Mouse (Mus musculus): Measurements from ENCODE around the gene Ccdc50. TPM values are rescaled to one million over a fixed set of nuclear protein-coding genes. Genes with fewer than 3 reads are reported as not detected.
A peak's percentile ranks its signal among the peaks of the same experiment; 100 is the strongest.

Ccdc50 gene
- total RNA-seq (2014; rRNA removed) (61.9 and 74.3 TPM in 2 replicates), polyA plus RNA-seq (2015; fragmentation: Nextera tagmentation; extraction: Ambion mirVana) (12.7 and 22.3 TPM in 2 replicates)

- H3K9ac ChIP-seq: peak within 1 kb of the TSS; percentile 99
- 2% methylated on average over 68 of the region's 69 CpGs for WGBS
- peak; percentile 81 for DNase-seq
- ATAC-seq: peak; percentile 91
- no peak for TF ChIP-seq CTCF (IDR thresholded peaks at IDR 0.05; ENCODE audit: low read depth)
- H3K27ac ChIP-seq (ENCODE audit: low read depth, low read length): peak within 1 kb of the TSS; percentile 98
- H3K4me2 ChIP-seq (ENCODE audit: low read depth): peak within 1 kb of the TSS; percentile 73
- H3K36me3 ChIP-seq (ENCODE audit: insufficient read depth): no peaks in the 10 kb centered on the region
- H3K4me1 ChIP-seq (ENCODE audit: insufficient read depth): peaks cover 29% of the 10 kb centered on the region
- peak within 1 kb of the TSS; percentile 84 for H3K4me3 ChIP-seq (ENCODE audit: low read depth, low read length)
- H3K9me3 ChIP-seq (ENCODE audit: low read length): no peaks in the 10 kb centered on the region
- no peaks in the 10 kb centered on the region for H3K27me3 ChIP-seq (ENCODE audit: insufficient read depth, low read length)
Measured at GRCm38 (mm10) chr16:27388761-27389451, at the start of gene Ccdc50. Ccdc50 (plus strand) TSS chr16:27388869.

GRCm38 (mm10) chr16:27347521-27347920 lies 41.1 kb upstream of the Ccdc50 start:
- Histone ChIP-seq H3K9me3 (ENCODE audit: low read length) (no peaks in the 10 kb centered on the region), H3K4me1 (ENCODE audit: insufficient read depth) (no peaks in the 10 kb centered on the region), H3K4me2 (ENCODE audit: low read depth) (no peak overlapping the region), H3K9ac (no peak overlapping the region), H3K27ac (ENCODE audit: low read depth, low read length) (no peak overlapping the region), H3K27me3 (ENCODE audit: insufficient read depth, low read length) (no peaks in the 10 kb centered on the region), H3K36me3 (ENCODE audit: insufficient read depth) (no peaks in the 10 kb centered on the region), H3K4me3 (ENCODE audit: low read depth, low read length) (no peak overlapping the region)
- TF ChIP-seq CTCF (IDR thresholded peaks at IDR 0.05; ENCODE audit: low read depth): no peak
- WGBS: 79% methylated on average over 3 of the region's 3 CpGs
- ATAC-seq (no peak), DNase-seq (no peak)

GRCm38 (mm10) chr16:27348359-27348758 lies 40.3 kb upstream of the Ccdc50 start:
- no peaks in the 10 kb centered on the region for H3K27me3 ChIP-seq (ENCODE audit: insufficient read depth, low read length)
- H3K4me1 ChIP-seq (ENCODE audit: insufficient read depth): no peaks in the 10 kb centered on the region
- ATAC-seq (no peak), DNase-seq (no peak)
- H3K9ac ChIP-seq: no peak overlapping the region
- no peaks in the 10 kb centered on the region for H3K36me3 ChIP-seq (ENCODE audit: insufficient read depth)
- H3K27ac ChIP-seq (ENCODE audit: low read depth, low read length): no peak overlapping the region
- 75% methylated on average over 1 of the region's 1 CpGs for WGBS
- no peaks in the 10 kb centered on the region for H3K9me3 ChIP-seq (ENCODE audit: low read length)
- no peak overlapping the region for H3K4me3 ChIP-seq (ENCODE audit: low read depth, low read length)
- no peak for TF ChIP-seq CTCF (IDR thresholded peaks at IDR 0.05; ENCODE audit: low read depth)
- no peak overlapping the region for H3K4me2 ChIP-seq (ENCODE audit: low read depth)

GRCm38 (mm10) chr16:27349235-27349634 lies 39.4 kb upstream of the Ccdc50 start:
- no peak overlapping the region for H3K4me2 ChIP-seq (ENCODE audit: low read depth)
- H3K4me1 ChIP-seq (ENCODE audit: insufficient read depth): no peaks in the 10 kb centered on the region
- H3K27me3 ChIP-seq (ENCODE audit: insufficient read depth, low read length): no peaks in the 10 kb centered on the region
- no peak for TF ChIP-seq CTCF (IDR thresholded peaks at IDR 0.05; ENCODE audit: low read depth)
- 88% methylated on average over 2 of the region's 2 CpGs for WGBS
- H3K9ac ChIP-seq: no peak overlapping the region
- no peak overlapping the region for H3K4me3 ChIP-seq (ENCODE audit: low read depth, low read length)
- DNase-seq: no peak
- H3K36me3 ChIP-seq (ENCODE audit: insufficient read depth): no peaks in the 10 kb centered on the region
- H3K27ac ChIP-seq (ENCODE audit: low read depth, low read length): no peak overlapping the region
- no peak for ATAC-seq
- H3K9me3 ChIP-seq (ENCODE audit: low read length): no peaks in the 10 kb centered on the region

- H3K9ac ChIP-seq: no peak overlapping the region
- ATAC-seq (no peak), DNase-seq (no peak)
- no peaks in the 10 kb centered on the region for H3K4me1 ChIP-seq (ENCODE audit: insufficient read depth)
- H3K9me3 ChIP-seq (ENCODE audit: low read length): no peaks in the 10 kb centered on the region
- TF ChIP-seq CTCF (IDR thresholded peaks at IDR 0.05; ENCODE audit: low read depth): no peak
- no peak overlapping the region for H3K27ac ChIP-seq (ENCODE audit: low read depth, low read length)
- H3K36me3 ChIP-seq (ENCODE audit: insufficient read depth): no peaks in the 10 kb centered on the region
- H3K4me2 ChIP-seq (ENCODE audit: low read depth): no peak overlapping the region
- no peaks in the 10 kb centered on the region for H3K27me3 ChIP-seq (ENCODE audit: insufficient read depth, low read length)
- no peak overlapping the region for H3K4me3 ChIP-seq (ENCODE audit: low read depth, low read length)
- WGBS: 90% methylated on average over 7 of the region's 7 CpGs
Measured at GRCm38 (mm10) chr16:27349878-27350532, 38.7 kb upstream of the Ccdc50 start.

GRCm38 (mm10) chr16:27354464-27354863 lies 34.2 kb upstream of the Ccdc50 start:
- Histone ChIP-seq H3K9me3 (ENCODE audit: low read length) (no peaks in the 10 kb centered on the region), H3K4me3 (ENCODE audit: low read depth, low read length) (no peak overlapping the region), H3K4me2 (ENCODE audit: low read depth) (no peak overlapping the region), H3K36me3 (ENCODE audit: insufficient read depth) (no peaks in the 10 kb centered on the region), H3K4me1 (ENCODE audit: insufficient read depth) (no peaks in the 10 kb centered on the region), H3K27me3 (ENCODE audit: insufficient read depth, low read length) (no peaks in the 10 kb centered on the region), H3K9ac (no peak overlapping the region), H3K27ac (ENCODE audit: low read depth, low read length) (no peak overlapping the region)
- no peak for ATAC-seq
- TF ChIP-seq CTCF (IDR thresholded peaks at IDR 0.05; ENCODE audit: low read depth): no peak
- WGBS: 82% methylated on average over 2 of the region's 2 CpGs
- no peak for DNase-seq

GRCm38 (mm10) chr16:27360059-27360458 lies 28.6 kb upstream of the Ccdc50 start:
- no peak overlapping the region for H3K27ac ChIP-seq (ENCODE audit: low read depth, low read length)
- no peaks in the 10 kb centered on the region for H3K4me1 ChIP-seq (ENCODE audit: insufficient read depth)
- no peaks in the 10 kb centered on the region for H3K9me3 ChIP-seq (ENCODE audit: low read length)
- no peak overlapping the region for H3K9ac ChIP-seq
- no peak for TF ChIP-seq CTCF (IDR thresholded peaks at IDR 0.05; ENCODE audit: low read depth)
- H3K4me3 ChIP-seq (ENCODE audit: low read depth, low read length): no peak overlapping the region
- no peaks in the 10 kb centered on the region for H3K36me3 ChIP-seq (ENCODE audit: insufficient read depth)
- ATAC-seq (no peak), DNase-seq (no peak)
- no peak overlapping the region for H3K4me2 ChIP-seq (ENCODE audit: low read depth)
- WGBS: 97% methylated on average over 1 of the region's 1 CpGs
- H3K27me3 ChIP-seq (ENCODE audit: insufficient read depth, low read length): no peaks in the 10 kb centered on the region

All from forebrain, postnatal 0 days (tissue).